Mouse (Mus musculus) ES-E14 (cell line): ENCODE measurements around the gene Atp2b4. TPM values are rescaled to one million over a fixed set of nuclear protein-coding genes. Genes with fewer than 3 reads are reported as not detected.

Experiments used
- DNase-seq: peaks from one replicate; pipeline ENCODE4 v3.0.0-alpha.2; 2013; ENCODE audit warnings: low read depth, low spot score
- H3K27ac ChIP-seq: 2 replicates; pipeline ENCODE4 v1.5.1; 2012; ENCODE audit warnings: low read depth, mild to moderate bottlenecking, low read length, moderate library complexity, mixed read lengths; ENCODE audit not compliant: poor library complexity, insufficient read depth, severe bottlenecking
- H3K36me3 ChIP-seq: 2 replicates; pipeline ENCODE4 v1.6.1; 2012; ENCODE audit warnings: mild to moderate bottlenecking, low read length, moderate library complexity, mixed read lengths; ENCODE audit not compliant: control insufficient read depth, poor library complexity, insufficient read depth, severe bottlenecking
- H3K4me1 ChIP-seq, 2 experiments: fragments of 150-350 bp in 1 of 2; sonication (generic) in 1 of 2; 2 replicates each; pipeline ENCODE4 v1.6.1; 2012; ENCODE audit warnings: low read length in 2 of 2, mild to moderate bottlenecking in 1 of 2, mixed read lengths in 1 of 2; ENCODE audit not compliant: control insufficient read depth in 2 of 2, insufficient read depth in 2 of 2, poor library complexity in 1 of 2
- H3K4me3 ChIP-seq, 2 experiments: fragments of 150-350 bp in 1 of 2; sonication (generic) in 1 of 2; 2 replicates each; pipeline ENCODE4 v1.5.1; 2012; ENCODE audit warnings: low read length in 2 of 2, low read depth in 1 of 2, mild to moderate bottlenecking in 1 of 2, mixed read lengths in 1 of 2; ENCODE audit not compliant: insufficient read depth in 1 of 2, poor library complexity in 1 of 2, severe bottlenecking in 1 of 2
- H3K9ac ChIP-seq: 2 replicates; pipeline ENCODE4 v1.6.1; 2012; ENCODE audit warnings: low read depth, mild to moderate bottlenecking, low read length, mixed read lengths; ENCODE audit not compliant: poor library complexity, insufficient read depth, severe bottlenecking
- H3K9me3 ChIP-seq: fragments of 150-350 bp; sonication (generic); 2 replicates; pipeline ENCODE4 v1.6.1; 2012; ENCODE audit warnings: low read depth, mild to moderate bottlenecking, low read length; ENCODE audit not compliant: control insufficient read depth, insufficient read depth
- CHD2 ChIP-seq: IDR thresholded peaks from 2 replicates; pipeline ENCODE4 v1.6.1; 2014; ENCODE audit warnings: mild to moderate bottlenecking, low read depth, low read length, inconsistent platforms
- ZC3H11A ChIP-seq: IDR thresholded peaks from 2 replicates; pipeline ENCODE4 v1.6.1; 2012; ENCODE audit warnings: low read depth, mild to moderate bottlenecking, inconsistent platforms, low read length, borderline replicate concordance
- ZNF384 ChIP-seq: IDR thresholded peaks from 2 replicates; pipeline ENCODE4 v1.6.1; 2012; ENCODE audit warnings: low read depth, low read length, inconsistent platforms
- in situ Hi-C, 2 experiments: fragments of 600-800 bp; cut with MboI; formaldehyde crosslinking; loops; one replicate each; pipeline ENCODE4 v1.15.1; 2025; ENCODE audit warnings: low sequenced_read_pairs in 2 of 2, inconsistent platforms in 1 of 2; ENCODE audit not compliant: unreplicated experiment in 2 of 2
- total RNA-seq: library from RNA; depleted of rRNA; stranded (reverse); fragments of 300-350 nt; gene quantifications from 2 replicates; pipeline ENCODE4 v1.2.3, GENCODE M21; 2012; rRNA removed

The Atp2b4 gene
- total RNA-seq, 1 experiment, result 9.8 TPM

- H3K36me3 ChIP-seq, result peaks cover 14% of the 10 kb centered on the region
- no peaks in the 10 kb centered on the region for H3K4me1 ChIP-seq
- no peak overlapping the region for H3K9ac ChIP-seq
- H3K9me3 ChIP-seq, result no peaks in the 10 kb centered on the region
- no peak overlapping the region for H3K4me3 ChIP-seq
- TF ChIP-seq ZC3H11A (no peak), CHD2 (no peak), ZNF384 (no peak)
- H3K27ac ChIP-seq, result no peak overlapping the region
- DNase-seq, result no peak
- in situ Hi-C loops, result loop anchor here in 1 of 2 experiments (5.0 kb wide), 1 partner anchor 33 kb away; no protein-coding TSS in a partner anchor
Measured at GRCm38 (mm10) chr1:133650288-133651055, 150.4 kb downstream of the Atp2b4 start.

Other genes starting within 250 kb of the Atp2b4 start
- gene Snrpe, start 190.8 kb downstream of the Atp2b4 start, total RNA-seq, result 443 and 576 TPM in 2 replicates
- 16.7 and 22.1 TPM in 2 replicates for gene Zbed6, start 140.2 kb downstream of the Atp2b4 start, total RNA-seq
- gene Gm38394, start 139.7 kb downstream of the Atp2b4 start, total RNA-seq, result 5.9 and 8.7 TPM in 2 replicates
- 0.90 and 1.4 TPM in 2 replicates for gene Lax1, start 110.9 kb downstream of the Atp2b4 start, total RNA-seq
- gene Optc, start 107.0 kb upstream of the Atp2b4 start, total RNA-seq, result 0.36 TPM in 1 of 2 replicates, not detected in the other
- gene Prelp, start 120.4 kb upstream of the Atp2b4 start, total RNA-seq, result not detected in 2 replicates
- not detected in 2 replicates for gene Fmod, start 236.2 kb upstream of the Atp2b4 start, total RNA-seq